Mouse (Mus musculus) hindbrain, embryonic 12.5 days (tissue): ENCODE data around the gene Enoph1. TPM values are rescaled to one million over a fixed set of nuclear protein-coding genes. Genes with fewer than 3 reads are reported as not detected.
A peak's percentile ranks its signal among the peaks of the same experiment; 100 is the strongest.

Experiments
- ATAC-seq: fragments of 200-750 bp; cut with Nextera tagmentation; 2 replicates; pipeline ENCODE4 v1.8.0; 2017; ENCODE audit warnings: moderate TSS enrichment; ENCODE audit not compliant: low FRiP score
- H3K27ac ChIP-seq: fragments of 300-500 bp; sonication (generic); 2 replicates; pipeline ENCODE4 v1.5.1; 2016; ENCODE audit warnings: mild to moderate bottlenecking
- H3K27me3 ChIP-seq: fragments of 300-500 bp; sonication (generic); 2 replicates; pipeline ENCODE4 v1.6.1; 2016; ENCODE audit warnings: mild to moderate bottlenecking
- H3K36me3 ChIP-seq: fragments of 300-500 bp; sonication (generic); 2 replicates; pipeline ENCODE4 v1.6.1; 2016; ENCODE audit warnings: mild to moderate bottlenecking
- H3K4me1 ChIP-seq: fragments of 300-500 bp; sonication (generic); 2 replicates; pipeline ENCODE4 v1.6.1; 2016
- H3K4me2 ChIP-seq: fragments of 300-500 bp; sonication (generic); replicated peaks from 2 replicates; pipeline ENCODE4 v1.6.1; 2016; ENCODE audit warnings: mild to moderate bottlenecking
- H3K4me3 ChIP-seq: fragments of 300-500 bp; sonication (generic); 2 replicates; pipeline ENCODE4 v1.5.1; 2016; ENCODE audit warnings: mild to moderate bottlenecking
- H3K9ac ChIP-seq: fragments of 300-500 bp; sonication (generic); 2 replicates; pipeline ENCODE4 v1.6.1; 2016; ENCODE audit warnings: mild to moderate bottlenecking, moderate library complexity
- H3K9me3 ChIP-seq: fragments of 300-500 bp; sonication (generic); replicated peaks from 2 replicates; pipeline ENCODE4 v1.6.1; 2016; ENCODE audit warnings: mild to moderate bottlenecking
- WGBS: fragments of 180-500 bp; shearing (Covaris S2); methylation state at CpG from one replicate; pipeline ENCODE4 v1.1.7; 2016; 5-methylcytosine and 5-hydroxymethylcytosine counted together
- polyA plus RNA-seq: library from polyadenylated mRNA; unstranded; fragments of >200 nt; fragmentation: Nextera tagmentation; extraction: Ambion mirVana; gene quantifications from 2 replicates; pipeline ENCODE4 v1.2.1, GENCODE M21; 2016

Gene Enoph1
- polyA plus RNA-seq, 1 experiment from 2014 or later, result 39.2 TPM

DNA sequence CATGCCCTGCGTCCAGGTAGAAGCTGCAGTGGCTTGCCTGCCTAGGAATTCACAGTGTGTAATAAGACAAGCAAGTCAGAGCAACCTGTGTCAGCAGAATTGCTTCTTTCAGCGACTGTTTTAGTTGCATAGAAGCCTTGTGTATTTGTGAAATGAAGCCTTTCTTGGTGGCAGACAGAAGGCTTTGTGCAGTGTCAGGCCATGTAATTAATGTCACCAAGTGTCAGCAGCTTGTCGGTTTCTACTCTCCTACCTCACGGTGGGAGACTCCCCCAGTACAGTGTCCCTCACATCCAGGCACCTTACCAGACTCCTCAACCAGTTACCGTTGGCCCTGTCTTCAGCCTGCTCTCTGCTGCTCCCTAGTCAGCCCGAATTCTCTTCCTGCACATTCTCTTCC lies 19.5 kb downstream of the Enoph1 start:
- no peak overlapping the region for H3K4me3 ChIP-seq
- H3K27me3 ChIP-seq, result no peaks in the 10 kb centered on the region
- H3K4me1 ChIP-seq, result peaks cover 21% of the 10 kb centered on the region
- ATAC-seq, result no peak
- H3K9me3 ChIP-seq, result no peaks in the 10 kb centered on the region
- H3K27ac ChIP-seq, result peak overlapping the region; percentile 44; the same call in 1 of the 2 replicates
- no peak overlapping the region for H3K4me2 ChIP-seq
- no peak overlapping the region for H3K9ac ChIP-seq
- WGBS, result 46% methylated on average over 6 of the region's 6 CpGs
- peaks cover 42% of the 10 kb centered on the region for H3K36me3 ChIP-seq

DNA sequence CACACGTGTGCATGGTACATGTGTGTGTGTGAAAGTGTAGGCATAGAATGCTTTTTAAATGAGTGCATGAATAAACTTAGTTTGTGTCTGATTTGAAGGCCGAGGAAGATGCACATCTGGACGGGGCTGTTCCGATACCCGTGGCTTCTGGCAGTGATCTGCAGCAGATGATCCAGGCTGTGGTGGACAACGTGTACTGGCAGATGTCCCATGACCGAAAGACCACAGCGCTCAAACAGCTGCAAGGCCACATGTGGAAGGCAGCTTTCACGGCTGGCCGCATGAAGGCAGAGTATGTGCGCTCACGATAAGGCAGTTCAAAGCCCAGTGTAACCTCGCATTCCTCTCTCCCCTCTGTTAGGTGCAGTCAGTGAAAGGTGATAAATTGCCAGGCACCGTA lies 21.1 kb downstream of the Enoph1 start:
- WGBS, result 94% methylated on average over 14 of the region's 14 CpGs
- ATAC-seq, result no peak

DNA sequence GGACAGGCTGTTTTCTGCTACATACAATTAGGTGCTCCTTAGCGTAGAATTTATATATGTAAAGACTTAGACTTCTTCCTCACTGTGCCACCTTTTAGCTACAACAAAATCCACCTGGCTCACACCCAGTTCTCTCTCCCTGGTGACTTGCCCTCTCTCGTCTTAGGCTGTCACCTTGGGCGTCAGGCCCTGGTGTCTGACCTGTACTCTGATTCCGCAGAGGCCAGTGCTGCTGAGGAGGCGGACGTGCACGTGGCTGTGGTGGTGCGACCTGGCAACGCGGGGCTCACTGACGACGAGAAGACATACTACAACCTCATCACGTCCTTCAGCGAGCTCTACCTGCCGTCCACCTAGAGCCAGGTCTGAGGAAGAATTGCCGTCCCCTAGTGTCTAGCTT lies 27.8 kb downstream of the Enoph1 start:
- 92% methylated on average over 16 of the region's 16 CpGs for WGBS
- Histone ChIP-seq H3K36me3 (peaks cover 40% of the 10 kb centered on the region), H3K27ac (no peak overlapping the region), H3K4me2 (no peak overlapping the region), H3K4me3 (no peak overlapping the region), H3K27me3 (no peaks in the 10 kb centered on the region), H3K9ac (no peak overlapping the region), H3K4me1 (no peaks in the 10 kb centered on the region), H3K9me3 (no peaks in the 10 kb centered on the region)
- ATAC-seq, result no peak

More for the DNA sequence above, 21.1 kb downstream of the Enoph1 start:
- Histone ChIP-seq H3K9me3 (no peaks in the 10 kb centered on the region), H3K27ac (no peak overlapping the region), H3K4me1 (peaks cover 15% of the 10 kb centered on the region), H3K4me3 (no peak overlapping the region), H3K9ac (no peak overlapping the region), H3K36me3 (peaks cover 55% of the 10 kb centered on the region), H3K4me2 (no peak overlapping the region), H3K27me3 (no peaks in the 10 kb centered on the region)

- Histone ChIP-seq H3K4me3 (no peak overlapping the region), H3K9me3 (no peaks in the 10 kb centered on the region), H3K27me3 (no peaks in the 10 kb centered on the region), H3K27ac (no peak overlapping the region), H3K4me1 (no peaks in the 10 kb centered on the region), H3K36me3 (peaks cover 34% of the 10 kb centered on the region), H3K9ac (no peak overlapping the region), H3K4me2 (no peak overlapping the region)
- no peak for ATAC-seq
- WGBS, result 93% methylated on average over 2 of the region's 2 CpGs
Observed at GRCm38 (mm10) chr5:100069526-100069925, 29.7 kb downstream of the Enoph1 start.

DNA sequence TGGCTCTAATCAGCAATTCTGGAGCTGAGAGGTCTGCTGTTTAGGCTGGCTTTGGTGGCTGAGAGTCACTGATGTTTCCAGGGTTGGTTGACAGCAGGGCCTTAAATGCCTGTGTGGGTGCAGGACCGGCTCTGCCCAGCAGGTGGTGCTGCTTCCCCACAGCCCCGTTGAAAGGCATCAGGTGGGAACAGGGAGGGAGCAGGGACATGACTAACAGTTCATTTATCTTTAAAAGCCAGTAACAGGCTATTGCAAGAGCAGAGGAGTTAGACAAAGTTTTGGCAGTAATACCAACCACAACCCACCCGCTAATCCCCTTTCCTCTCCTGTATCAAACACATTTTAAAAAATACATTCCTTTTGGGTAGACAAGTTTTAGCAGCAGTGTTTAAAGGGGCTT lies 30.5 kb downstream of the Enoph1 start:
- Histone ChIP-seq H3K4me3 (no peak overlapping the region), H3K9me3 (no peaks in the 10 kb centered on the region), H3K27ac (no peak overlapping the region), H3K27me3 (no peaks in the 10 kb centered on the region), H3K36me3 (peaks cover 28% of the 10 kb centered on the region), H3K4me1 (no peaks in the 10 kb centered on the region), H3K9ac (no peak overlapping the region), H3K4me2 (no peak overlapping the region)
- ATAC-seq, result peak; percentile 46; the same call in 1 of the 2 replicates
- 31% methylated on average over 3 of the region's 3 CpGs for WGBS

- H3K27me3 ChIP-seq, result no peaks in the 10 kb centered on the region
- no peak for ATAC-seq
- no peak overlapping the region for H3K9ac ChIP-seq
- H3K36me3 ChIP-seq, result peaks cover 22% of the 10 kb centered on the region
- no peaks in the 10 kb centered on the region for H3K9me3 ChIP-seq
- H3K27ac ChIP-seq, result no peak overlapping the region
- no peaks in the 10 kb centered on the region for H3K4me1 ChIP-seq
- no peak overlapping the region for H3K4me3 ChIP-seq
- WGBS, result 90% methylated on average over 5 of the region's 5 CpGs
- no peak overlapping the region for H3K4me2 ChIP-seq
Observed at GRCm38 (mm10) chr5:100071541-100071940, 31.8 kb downstream of the Enoph1 start.

DNA sequence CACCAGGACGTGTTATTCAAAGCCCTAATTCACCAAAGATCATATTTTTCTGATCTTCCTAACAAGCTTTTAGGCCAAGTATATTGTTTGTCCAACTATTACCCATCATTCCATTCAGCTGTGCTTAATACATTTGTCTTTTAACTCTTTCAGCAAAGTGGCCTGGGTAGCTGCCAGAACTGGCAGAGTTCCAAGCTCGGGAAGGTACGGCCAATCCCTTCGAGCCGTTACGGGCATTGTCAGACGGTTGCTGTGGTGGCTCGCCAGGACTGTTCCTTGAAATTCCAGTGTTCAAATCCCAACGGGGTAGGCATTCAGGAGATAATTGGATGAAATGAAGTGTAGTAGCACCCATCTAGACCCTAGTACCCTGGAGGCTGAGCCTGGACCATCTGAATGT lies 32.8 kb downstream of the Enoph1 start:
- H3K4me1 ChIP-seq, result no peaks in the 10 kb centered on the region
- H3K4me2 ChIP-seq, result no peak overlapping the region
- no peak overlapping the region for H3K9ac ChIP-seq
- no peak overlapping the region for H3K4me3 ChIP-seq
- WGBS, result 82% methylated on average over 9 of the region's 9 CpGs
- H3K27me3 ChIP-seq, result no peaks in the 10 kb centered on the region
- no peaks in the 10 kb centered on the region for H3K9me3 ChIP-seq
- no peak overlapping the region for H3K27ac ChIP-seq
- H3K36me3 ChIP-seq, result peaks cover 18% of the 10 kb centered on the region
- ATAC-seq, result no peak

GRCm38 (mm10) chr5:100074571-100074970 lies 34.8 kb downstream of the Enoph1 start:
- Histone ChIP-seq H3K9me3 (no peaks in the 10 kb centered on the region), H3K4me2 (no peak overlapping the region), H3K4me3 (no peak overlapping the region), H3K9ac (no peak overlapping the region), H3K4me1 (peaks cover 8% of the 10 kb centered on the region; the same call in 1 of the 2 replicates), H3K36me3 (peaks cover 9% of the 10 kb centered on the region), H3K27me3 (no peaks in the 10 kb centered on the region), H3K27ac (no peak overlapping the region)
- WGBS, result 66% methylated on average over 4 of the region's 4 CpGs
- ATAC-seq, result no peak

DNA sequence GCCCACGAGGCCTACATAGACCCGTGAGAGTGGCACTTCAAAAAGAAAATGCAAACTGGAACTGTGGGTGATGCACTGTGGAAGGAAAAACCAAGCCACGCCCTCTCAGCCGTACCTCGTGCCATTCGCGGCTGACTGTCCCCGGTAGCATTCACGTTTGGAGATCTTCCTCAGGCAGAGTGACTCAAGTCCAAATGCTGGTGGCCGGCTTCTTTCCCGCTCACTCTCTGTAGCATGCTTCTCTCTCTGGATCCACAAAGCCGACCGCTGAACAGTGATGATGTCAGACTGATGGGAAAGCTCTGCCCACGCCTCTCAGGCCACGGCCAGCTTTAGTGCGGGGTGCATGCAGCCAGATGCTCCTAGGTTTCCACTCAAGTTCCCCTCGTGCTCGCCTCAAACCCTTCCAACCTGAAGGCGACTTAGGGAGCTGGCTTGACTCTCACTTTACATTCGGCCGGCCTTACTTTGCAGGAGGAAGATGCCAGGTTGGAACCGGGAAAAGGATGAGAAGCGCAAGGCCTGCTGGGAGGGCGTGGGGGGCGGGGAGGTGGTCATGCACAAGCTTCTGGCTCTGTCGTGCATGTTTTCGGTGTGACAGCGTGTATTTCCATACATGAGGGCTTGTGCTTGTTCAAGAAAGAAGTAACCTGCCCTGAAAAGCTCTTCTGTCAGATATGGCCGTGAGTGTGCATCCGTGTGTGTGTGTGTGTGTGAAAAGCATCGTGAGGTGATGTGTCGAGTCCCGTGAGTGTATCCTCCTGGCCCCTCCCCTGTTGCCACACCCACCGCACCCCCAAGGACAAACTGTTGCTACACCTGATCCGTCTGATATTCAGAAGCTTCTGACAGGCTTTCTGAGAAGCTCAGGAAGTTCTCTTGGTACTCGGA lies 39.5 kb downstream of the Enoph1 start:
- H3K4me1 ChIP-seq, result peaks cover 15% of the 10 kb centered on the region
- H3K9ac ChIP-seq, result peak overlapping the region; percentile 39
- H3K36me3 ChIP-seq, result no peaks in the 10 kb centered on the region
- no peaks in the 10 kb centered on the region for H3K27me3 ChIP-seq
- no peaks in the 10 kb centered on the region for H3K9me3 ChIP-seq
- peak overlapping the region; percentile 51 for H3K4me2 ChIP-seq
- ATAC-seq, result peak; percentile 55; the same call in 1 of the 2 replicates
- H3K27ac ChIP-seq, result no peak overlapping the region
- H3K4me3 ChIP-seq, result peak overlapping the region; percentile 25
- 32% methylated on average over 36 of the region's 36 CpGs for WGBS

DNA sequence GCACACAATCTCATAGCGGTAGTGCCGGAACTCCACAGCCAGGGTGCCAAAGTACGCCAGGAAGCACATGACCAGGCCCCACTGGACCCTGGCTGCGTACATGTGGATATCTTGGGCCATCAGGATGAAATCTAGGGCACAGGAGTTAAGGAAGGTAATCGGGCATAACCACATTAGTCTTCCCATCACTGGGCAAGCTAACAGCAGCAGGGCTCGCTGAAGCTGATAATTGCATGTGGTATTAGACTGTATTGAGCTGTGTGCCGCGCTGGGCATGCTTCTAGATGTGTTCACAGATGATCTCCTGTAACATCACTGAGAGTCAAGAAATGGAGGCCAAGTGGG lies 40.1 kb downstream of the Enoph1 start:
- WGBS, result 76% methylated on average over 8 of the region's 8 CpGs

GRCm38 (mm10) chr5:100082006-100082405 lies 42.2 kb downstream of the Enoph1 start:
- H3K27me3 ChIP-seq, result no peaks in the 10 kb centered on the region
- no peak overlapping the region for H3K4me3 ChIP-seq
- ATAC-seq, result no peak
- H3K4me1 ChIP-seq, result peaks cover 21% of the 10 kb centered on the region
- 92% methylated on average over 4 of the region's 4 CpGs for WGBS
- no peaks in the 10 kb centered on the region for H3K36me3 ChIP-seq
- H3K9me3 ChIP-seq, result no peaks in the 10 kb centered on the region
- no peak overlapping the region for H3K9ac ChIP-seq
- H3K27ac ChIP-seq, result no peak overlapping the region
- H3K4me2 ChIP-seq, result no peak overlapping the region

More for the DNA sequence above, 40.1 kb downstream of the Enoph1 start:
- Histone ChIP-seq H3K9me3 (no peaks in the 10 kb centered on the region), H3K27me3 (no peaks in the 10 kb centered on the region), H3K4me2 (peak overlapping the region; percentile 51), H3K4me3 (no peak overlapping the region), H3K9ac (no peak overlapping the region), H3K4me1 (peaks cover 15% of the 10 kb centered on the region), H3K36me3 (no peaks in the 10 kb centered on the region), H3K27ac (no peak overlapping the region)
- ATAC-seq, result peak; percentile 17; the same call in 1 of the 2 replicates

GRCm38 (mm10) chr5:100083953-100084562 lies 44.3 kb downstream of the Enoph1 start:
- WGBS, result 71% methylated on average over 12 of the region's 12 CpGs
- no peaks in the 10 kb centered on the region for H3K27me3 ChIP-seq
- H3K4me2 ChIP-seq, result no peak overlapping the region
- H3K9me3 ChIP-seq, result no peaks in the 10 kb centered on the region
- H3K27ac ChIP-seq, result no peak overlapping the region
- no peak overlapping the region for H3K4me3 ChIP-seq
- peaks cover 16% of the 10 kb centered on the region for H3K4me1 ChIP-seq
- ATAC-seq, result no peak
- H3K9ac ChIP-seq, result no peak overlapping the region
- H3K36me3 ChIP-seq, result no peaks in the 10 kb centered on the region
